Mouse (Mus musculus): ENCODE measurements around the gene Mrps23.
A peak's percentile ranks its signal among the peaks of the same experiment; 100 is the strongest.

Mrps23 gene

DNA sequence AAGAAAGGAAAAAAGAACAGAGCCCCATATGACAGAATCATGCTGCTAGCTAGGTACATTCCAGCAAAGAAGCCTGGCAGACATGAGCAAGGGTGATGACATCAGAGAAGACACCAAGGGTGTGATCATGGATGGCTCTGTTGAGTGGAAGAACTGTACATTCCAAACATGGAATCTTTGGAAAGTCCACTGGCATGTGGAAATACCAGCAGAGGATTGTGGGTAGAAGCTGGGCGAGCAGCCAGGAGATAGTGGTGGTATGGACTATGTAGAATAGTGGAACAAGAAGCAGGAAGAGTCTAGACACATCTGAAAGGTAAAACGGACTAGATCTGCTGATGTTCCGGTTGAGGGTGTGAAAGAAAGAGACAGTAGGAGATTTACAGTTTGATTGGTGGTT is 46.4 kb downstream of the Mrps23 start:
- no peak for DNase-seq (ENCODE audit: low spot score)

DNA sequence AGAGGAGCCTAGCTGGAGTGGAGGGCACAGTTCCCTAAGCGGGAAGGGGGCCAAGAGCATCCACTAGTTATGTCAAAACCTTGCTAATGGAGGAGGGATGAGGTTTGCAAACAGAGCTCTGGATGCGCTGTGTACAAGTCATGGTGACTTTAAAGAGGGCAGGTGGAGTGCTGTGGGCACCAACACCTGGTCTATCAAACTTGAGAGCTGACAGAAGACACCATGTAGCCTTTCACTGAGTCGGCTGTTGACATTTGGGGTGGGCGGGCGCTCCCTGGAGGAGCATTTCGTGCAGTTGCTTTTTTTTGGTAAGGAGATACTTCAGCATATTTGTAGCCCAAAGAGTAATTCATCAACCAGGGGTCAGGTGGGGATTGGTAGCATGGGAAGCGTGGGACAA is 47.1 kb downstream of the Mrps23 start:
- DNase-seq (ENCODE audit: low spot score): no peak

DNA sequence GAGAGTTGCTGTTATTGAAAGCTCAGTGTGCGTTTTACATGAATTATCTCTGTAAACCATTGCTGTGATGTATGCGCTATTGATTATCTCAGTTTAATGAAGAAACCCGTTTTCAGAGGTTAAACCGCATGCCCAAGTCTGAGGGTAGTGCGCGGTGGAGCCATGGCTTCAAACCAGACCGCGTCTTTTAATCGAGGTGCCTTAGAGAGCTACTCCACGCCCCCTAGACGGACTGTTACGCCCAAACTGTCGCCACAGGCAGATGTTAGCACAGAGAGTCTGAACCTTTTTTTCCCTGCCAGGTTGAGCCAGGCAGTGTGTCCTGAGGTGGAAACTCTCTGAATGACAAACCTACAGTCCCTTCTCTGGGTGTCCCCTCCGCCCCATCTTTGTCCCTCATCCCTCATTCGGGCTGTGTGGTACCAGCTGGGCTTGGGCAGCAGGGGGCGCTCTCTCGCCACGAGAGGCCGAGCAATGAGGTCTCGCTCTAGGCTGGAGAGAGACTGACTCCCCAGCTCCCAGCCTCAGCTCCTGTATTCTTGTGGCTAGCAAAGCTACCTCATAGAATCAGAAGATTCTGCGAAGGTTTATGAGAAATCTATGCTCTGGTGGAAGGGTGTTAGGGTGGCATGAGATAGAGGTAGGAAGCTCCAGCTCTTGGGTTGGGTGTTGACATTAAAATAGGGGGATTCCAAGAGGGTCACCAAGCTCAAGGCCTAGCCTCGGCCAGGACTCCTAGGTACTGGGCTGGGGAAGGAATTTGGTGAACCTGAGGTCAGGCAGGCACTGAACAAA is 48.0 kb downstream of the Mrps23 start:
- peak; percentile 83 for DNase-seq (ENCODE audit: low spot score)

DNA sequence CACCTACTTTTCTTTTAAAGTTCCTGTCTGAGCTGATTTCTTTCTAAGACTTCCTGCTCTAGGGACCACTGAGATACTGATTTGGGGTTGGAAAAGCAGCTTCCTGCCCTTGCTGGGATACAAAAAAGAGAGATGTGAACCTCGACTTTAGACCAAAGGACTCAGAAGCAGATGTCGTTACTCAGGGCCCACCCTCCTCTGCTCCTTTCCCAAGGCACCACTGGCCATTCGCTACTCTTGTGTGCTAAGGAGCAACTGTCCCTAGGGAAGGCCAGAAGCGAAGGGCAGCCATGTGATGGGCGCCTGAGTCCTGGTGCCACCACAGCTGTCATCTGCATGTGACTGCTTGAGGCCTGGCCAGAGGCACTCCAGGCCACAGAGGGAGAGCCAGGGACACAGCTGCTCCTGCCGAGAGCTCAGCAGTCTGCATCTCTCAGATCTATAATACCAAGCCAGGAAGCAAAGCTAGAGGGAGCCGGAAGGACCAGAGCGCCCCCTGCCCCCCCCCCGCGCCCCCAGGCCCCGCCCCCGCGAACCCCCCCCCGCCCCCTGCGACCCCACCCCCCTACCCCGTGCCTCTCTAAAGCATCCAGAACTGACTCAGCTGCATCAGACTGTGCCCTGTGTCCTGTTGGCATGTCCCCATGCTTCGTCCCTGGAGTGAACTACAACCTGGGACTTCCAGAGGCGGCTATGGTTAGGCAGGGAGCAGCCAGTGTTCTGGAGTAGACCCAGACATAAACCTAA is 48.8 kb downstream of the Mrps23 start:
- DNase-seq (ENCODE audit: low spot score): no peak

DNA sequence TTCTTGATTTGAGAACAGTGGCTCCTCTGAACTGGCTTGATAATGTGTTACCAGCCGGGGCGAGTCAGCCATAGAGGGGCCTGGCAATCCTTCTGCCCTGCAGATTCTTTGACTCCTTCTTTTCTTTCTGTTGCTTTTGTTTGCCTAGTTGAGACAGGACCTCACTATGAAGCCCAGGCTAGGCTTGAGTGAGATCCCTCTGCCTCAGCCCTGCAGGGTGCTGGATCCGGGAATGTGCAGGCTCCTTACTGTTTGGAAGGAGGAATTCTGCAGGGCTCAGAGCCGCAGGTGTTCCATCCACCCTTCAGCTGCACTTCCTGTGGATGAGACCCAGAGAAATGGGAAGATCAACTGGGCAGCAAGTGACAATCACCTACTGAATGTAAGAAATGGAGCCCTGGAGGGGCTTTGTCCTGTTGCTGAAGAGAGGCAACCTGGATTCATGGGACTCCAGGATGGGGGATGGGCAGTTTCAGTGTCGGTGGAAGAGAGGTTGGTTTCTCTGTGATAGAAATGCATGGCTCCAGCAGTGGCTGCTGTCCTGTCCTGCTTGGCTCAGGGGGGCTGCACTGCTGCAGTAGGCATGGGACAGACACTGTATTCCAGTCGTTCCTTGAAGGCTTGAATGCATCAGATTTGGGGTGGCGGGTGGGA is 49.5 kb downstream of the Mrps23 start:
- DNase-seq (ENCODE audit: low spot score): no peak

DNA sequence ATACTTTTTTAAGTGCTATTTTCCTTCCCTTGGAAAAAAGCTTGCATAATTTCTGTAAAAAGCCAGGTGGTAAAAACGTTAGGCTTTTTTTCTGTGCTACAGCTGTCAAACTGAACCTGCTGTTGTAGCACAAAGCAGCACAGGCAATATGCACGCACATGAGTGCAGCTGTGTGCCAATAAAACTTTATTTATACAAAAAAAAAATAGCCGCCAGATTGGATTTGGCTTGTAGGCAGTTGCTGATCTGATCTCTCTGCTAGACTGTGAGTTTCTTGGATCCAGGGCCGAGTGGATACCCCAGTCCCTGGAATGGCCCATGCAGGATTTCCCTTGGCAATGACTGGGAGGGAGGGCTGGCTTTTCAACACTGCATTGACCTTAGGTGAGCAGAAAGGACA is 53.5 kb downstream of the Mrps23 start:
- DNase-seq (ENCODE audit: low spot score): no peak

DNA sequence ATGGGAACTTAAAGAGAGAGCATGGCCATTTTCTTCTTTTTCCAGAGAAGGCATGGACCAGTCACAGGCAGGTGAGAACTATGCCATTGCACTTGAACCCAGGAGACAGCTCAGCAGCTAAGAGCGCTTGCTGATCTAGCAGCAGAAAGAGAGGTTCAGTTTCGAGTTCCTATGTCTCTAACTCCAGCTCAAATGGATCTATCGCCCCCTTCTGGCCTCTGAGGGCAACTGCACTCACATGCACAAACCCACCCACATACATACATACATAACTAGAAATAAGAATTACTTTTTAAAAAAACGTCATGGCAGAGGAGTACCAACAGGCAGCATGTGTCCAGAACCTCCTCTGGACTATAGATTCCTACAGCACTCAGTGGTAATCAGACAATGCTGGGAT is 54.0 kb downstream of the Mrps23 start:
- DNase-seq (ENCODE audit: low spot score): no peak

DNA sequence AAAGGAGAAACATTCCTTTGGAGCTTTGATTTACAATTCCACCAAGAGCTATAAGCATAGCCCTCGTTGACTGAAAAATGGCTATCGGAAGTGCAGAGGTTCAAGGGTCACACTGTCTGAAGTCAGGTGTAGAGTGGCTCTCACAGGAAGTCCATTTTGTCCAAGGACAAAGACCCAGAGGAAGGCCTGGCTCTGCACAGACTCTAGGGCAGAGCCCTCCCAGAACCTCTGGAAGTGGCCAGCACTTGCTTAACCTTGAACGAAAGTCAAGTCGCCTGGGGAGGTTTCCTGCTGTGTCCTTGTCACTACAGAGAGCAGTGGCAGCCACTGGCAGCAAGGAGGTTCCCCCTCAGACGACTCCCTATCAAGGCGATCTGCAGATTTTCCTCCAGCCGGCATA is 56.3 kb downstream of the Mrps23 start:
- no peak for DNase-seq (ENCODE audit: low spot score)
